Mouse (Mus musculus) CH12F3 (cell line): ENCODE measurements around the gene Dynll1.

Source experiments
- in situ Hi-C: fragments of 300-500 bp; cut with MboI; formaldehyde crosslinking; loops from 2 replicates; pipeline ENCODE4 v1.14.3; 2020; ENCODE audit warnings: low sequenced_read_pairs

Dynll1 gene

GRCm38 (mm10) chr5:115300792-115301614 lies at the start of gene Dynll1:
Dynll1 (minus strand) TSS chr5:115300999.
- in situ Hi-C loops: no loop called here

GRCm38 (mm10) chr5:115349225-115349555 lies 48.4 kb upstream of the Dynll1 start:
- in situ Hi-C loops: no loop called here

- in situ Hi-C loops: no loop called here
These were observed 47.9 kb upstream of the Dynll1 start, which contains the start of gene Cox6a1 for GRCm38 (mm10) chr5:115348546-115349224. Cox6a1 (minus strand) TSS chr5:115348981.

- in situ Hi-C loops: no loop called here
These were observed 46.8 kb upstream of the Dynll1 start for GRCm38 (mm10) chr5:115347564-115347963.

- in situ Hi-C loops: no loop called here
These were observed 40.7 kb upstream of the Dynll1 start for GRCm38 (mm10) chr5:115341314-115342165.

GRCm38 (mm10) chr5:115340577-115341313 lies 39.9 kb upstream of the Dynll1 start, which contains the start of the genes Gatc and Triap1:
Gatc (minus strand) TSS chr5:115341178.
Triap1 (plus strand) TSS chr5:115341225.
- in situ Hi-C loops: no loop called here

GRCm38 (mm10) chr5:115340007-115340406 lies 39.2 kb upstream of the Dynll1 start:
- in situ Hi-C loops: no loop called here

- in situ Hi-C loops: no loop called here
These were observed 32.8 kb upstream of the Dynll1 start for GRCm38 (mm10) chr5:115333626-115334025.

GRCm38 (mm10) chr5:115330955-115331354 lies 30.2 kb upstream of the Dynll1 start:
- in situ Hi-C loops: no loop called here

GRCm38 (mm10) chr5:115327610-115328548 lies 27.1 kb upstream of the Dynll1 start:
- in situ Hi-C loops: no loop called here

GRCm38 (mm10) chr5:115326875-115327609 lies 26.2 kb upstream of the Dynll1 start, which contains the start of gene Srsf9:
Srsf9 (plus strand) TSS chr5:115327177.
- in situ Hi-C loops: no loop called here

- in situ Hi-C loops: no loop called here
These were observed 25.5 kb upstream of the Dynll1 start for GRCm38 (mm10) chr5:115326256-115326831.

GRCm38 (mm10) chr5:115319004-115319940 lies 18.5 kb upstream of the Dynll1 start:
- in situ Hi-C loops: no loop called here

- in situ Hi-C loops: no loop called here
These were observed 17.0 kb upstream of the Dynll1 start for GRCm38 (mm10) chr5:115317645-115318328.

GRCm38 (mm10) chr5:115316968-115317644 lies 16.3 kb upstream of the Dynll1 start:
- in situ Hi-C loops: no loop called here

GRCm38 (mm10) chr5:115313668-115313943 lies 12.8 kb upstream of the Dynll1 start:
- in situ Hi-C loops: no loop called here
